Mouse (Mus musculus): Measurements from ENCODE around the gene Il34. TPM values are rescaled to one million over a fixed set of nuclear protein-coding genes. Genes with fewer than 3 reads are reported as not detected.

The Il34 gene
- polyA plus RNA-seq, 1 experiment from 2014 or later: 0.29 TPM

DNA sequence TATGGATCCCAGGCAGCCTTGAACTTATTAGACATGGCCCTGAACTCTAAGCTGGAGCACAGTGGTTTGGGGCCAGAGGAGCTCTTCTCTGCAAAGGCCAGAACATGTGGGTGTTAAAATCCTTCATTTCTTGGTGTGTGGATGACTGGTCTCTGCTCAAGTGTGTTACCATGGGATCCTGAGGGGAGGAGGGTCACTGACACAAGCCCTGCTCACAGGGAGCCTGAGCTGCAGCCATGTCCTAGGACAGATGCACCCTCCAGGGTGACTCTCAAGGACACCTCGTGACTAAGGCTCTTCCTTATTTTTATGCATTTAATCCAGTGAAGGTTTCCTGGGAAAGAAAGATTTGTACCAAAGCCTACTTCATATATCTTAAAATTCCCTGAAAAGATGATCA lies 107.6 kb downstream of the Il34 start:
- Histone ChIP-seq H3K4me1 (peaks cover 29% of the 10 kb centered on the region), H3K4me2 (replicated peaks) (no peak overlapping the region), H3K36me3 (peaks cover 16% of the 10 kb centered on the region), H3K27ac (no peak overlapping the region), H3K27me3 (no peaks in the 10 kb centered on the region), H3K9me3 (no peaks in the 10 kb centered on the region), H3K9ac (no peak overlapping the region), H3K4me3 (no peak overlapping the region)
- WGBS: 69% methylated on average over 1 of the region's 1 CpGs
- no peak for ATAC-seq (ENCODE audit: low FRiP score, low read depth)

- Histone ChIP-seq H3K27ac (no peak overlapping the region), H3K4me1 (peaks cover 23% of the 10 kb centered on the region), H3K4me3 (no peak overlapping the region), H3K9me3 (no peaks in the 10 kb centered on the region), H3K4me2 (replicated peaks) (no peak overlapping the region), H3K27me3 (no peaks in the 10 kb centered on the region), H3K9ac (no peak overlapping the region), H3K36me3 (peaks cover 16% of the 10 kb centered on the region)
- WGBS: 82% methylated on average over 5 of the region's 5 CpGs
- ATAC-seq (ENCODE audit: low FRiP score, low read depth): no peak
Measured at GRCm38 (mm10) chr8:110697571-110697970, 108.2 kb downstream of the Il34 start.

DNA sequence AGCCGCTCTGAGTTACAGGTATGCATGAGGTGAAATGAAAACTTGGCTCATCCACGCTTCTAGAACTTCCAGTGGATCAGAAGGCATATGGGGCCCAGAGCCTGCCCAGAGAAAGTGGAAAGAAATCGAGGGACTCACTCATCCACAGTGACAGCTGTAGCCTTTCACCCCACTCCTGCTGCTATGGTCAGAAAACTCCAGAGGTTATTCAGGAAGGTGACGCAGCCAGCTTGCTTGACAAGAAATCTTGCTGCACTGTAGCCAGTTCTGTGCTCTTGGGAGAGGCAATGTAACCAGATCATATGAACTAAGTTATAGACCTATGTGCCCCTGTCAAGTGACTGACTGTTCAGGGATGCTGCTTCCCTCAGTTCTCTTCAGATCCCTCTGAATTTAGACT lies 109.7 kb downstream of the Il34 start:
- H3K4me2 ChIP-seq (replicated peaks): no peak overlapping the region
- no peak overlapping the region for H3K27ac ChIP-seq
- H3K9me3 ChIP-seq: no peaks in the 10 kb centered on the region
- no peaks in the 10 kb centered on the region for H3K27me3 ChIP-seq
- 90% methylated on average over 4 of the region's 4 CpGs for WGBS
- H3K9ac ChIP-seq: no peak overlapping the region
- peaks cover 12% of the 10 kb centered on the region for H3K36me3 ChIP-seq
- H3K4me3 ChIP-seq: no peak overlapping the region
- ATAC-seq (ENCODE audit: low FRiP score, low read depth): no peak
- peaks cover 13% of the 10 kb centered on the region for H3K4me1 ChIP-seq

- 84% methylated on average over 5 of the region's 5 CpGs for WGBS
- Histone ChIP-seq H3K27me3 (no peaks in the 10 kb centered on the region), H3K27ac (peak overlapping the region; percentile 39; the same call in 1 of the 2 replicates), H3K4me1 (peaks cover 13% of the 10 kb centered on the region), H3K36me3 (peaks cover 11% of the 10 kb centered on the region), H3K9me3 (no peaks in the 10 kb centered on the region), H3K4me2 (replicated peaks) (no peak overlapping the region), H3K9ac (no peak overlapping the region), H3K4me3 (no peak overlapping the region)
- ATAC-seq (ENCODE audit: low FRiP score, low read depth): no peak
Measured at GRCm38 (mm10) chr8:110695431-110695830, 110.3 kb downstream of the Il34 start.

GRCm38 (mm10) chr8:110694826-110695225 lies 110.9 kb downstream of the Il34 start:
- Histone ChIP-seq H3K4me3 (no peak overlapping the region), H3K27me3 (no peaks in the 10 kb centered on the region), H3K4me2 (replicated peaks) (no peak overlapping the region), H3K9ac (peak overlapping the region; percentile 4; the same call in 1 of the 2 replicates), H3K9me3 (no peaks in the 10 kb centered on the region), H3K27ac (peak overlapping the region; percentile 39; the same call in 1 of the 2 replicates), H3K36me3 (peaks cover 18% of the 10 kb centered on the region), H3K4me1 (peaks cover 13% of the 10 kb centered on the region)
- ATAC-seq (ENCODE audit: low FRiP score, low read depth): no peak
- 83% methylated on average over 4 of the region's 4 CpGs for WGBS

DNA sequence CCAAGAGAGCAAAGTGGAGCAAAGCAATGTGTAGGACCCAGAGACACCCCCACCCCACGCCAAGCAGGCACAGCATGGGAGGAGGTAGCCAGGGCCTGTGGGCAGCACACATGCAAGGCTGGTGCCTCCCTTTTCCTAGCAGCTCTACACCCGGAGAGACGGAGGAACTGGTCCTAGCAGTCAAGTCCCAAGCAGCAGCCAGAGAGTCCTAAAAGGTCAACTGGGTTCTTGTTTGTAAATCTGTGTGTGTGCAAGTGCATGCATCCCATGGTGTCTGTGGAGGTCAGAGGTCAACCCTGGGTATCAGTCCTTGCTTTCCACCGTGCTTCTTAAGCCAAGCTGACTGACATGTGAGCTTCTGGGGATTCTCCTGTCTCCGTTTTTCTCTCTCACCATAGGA lies 111.5 kb downstream of the Il34 start:
- H3K27ac ChIP-seq: peak overlapping the region; percentile 39; the same call in 1 of the 2 replicates
- H3K4me3 ChIP-seq: no peak overlapping the region
- 81% methylated on average over 5 of the region's 5 CpGs for WGBS
- H3K36me3 ChIP-seq: peaks cover 20% of the 10 kb centered on the region
- no peak overlapping the region for H3K4me2 ChIP-seq (replicated peaks)
- H3K9me3 ChIP-seq: no peaks in the 10 kb centered on the region
- H3K9ac ChIP-seq: peak overlapping the region; percentile 4; the same call in 1 of the 2 replicates
- peaks cover 13% of the 10 kb centered on the region for H3K4me1 ChIP-seq
- H3K27me3 ChIP-seq: no peaks in the 10 kb centered on the region
- ATAC-seq (ENCODE audit: low FRiP score, low read depth): no peak

Other genes starting within 250 kb of the Il34 start
- gene Vac14, start 187.3 kb downstream of the Il34 start, polyA plus RNA-seq (2015; fragmentation: Nextera tagmentation; extraction: Ambion mirVana): 16.7 and 17.1 TPM in 2 replicates
- 10.4 and 11.7 TPM in 2 replicates for gene Mtss1l, start 84.4 kb downstream of the Il34 start, polyA plus RNA-seq (2015; fragmentation: Nextera tagmentation; extraction: Ambion mirVana)
- 80.8 and 86.4 TPM in 2 replicates for gene Cog4, start 40.7 kb upstream of the Il34 start, polyA plus RNA-seq (2015; fragmentation: Nextera tagmentation; extraction: Ambion mirVana)
- 160 and 171 TPM in 2 replicates for gene Sf3b3, start 40.9 kb upstream of the Il34 start, polyA plus RNA-seq (2015; fragmentation: Nextera tagmentation; extraction: Ambion mirVana)
- gene Fuk, start 96.6 kb upstream of the Il34 start, polyA plus RNA-seq (2015; fragmentation: Nextera tagmentation; extraction: Ambion mirVana): 14.7 and 16.1 TPM in 2 replicates
- 31.7 and 34.5 TPM in 2 replicates for gene St3gal2, start 114.0 kb upstream of the Il34 start, polyA plus RNA-seq (2015; fragmentation: Nextera tagmentation; extraction: Ambion mirVana)
- 16.5 and 16.8 TPM in 2 replicates for gene Ddx19a, start 191.9 kb upstream of the Il34 start, polyA plus RNA-seq (2015; fragmentation: Nextera tagmentation; extraction: Ambion mirVana)
- gene Ddx19b, start 225.8 kb upstream of the Il34 start, polyA plus RNA-seq (2015; fragmentation: Nextera tagmentation; extraction: Ambion mirVana): 4.0 and 4.1 TPM in 2 replicates
- 53.8 and 54.5 TPM in 2 replicates for gene Aars, start 227.2 kb upstream of the Il34 start, polyA plus RNA-seq (2015; fragmentation: Nextera tagmentation; extraction: Ambion mirVana)